Mouse (Mus musculus): Measurements from ENCODE around the gene 2310007B03Rik.

2310007B03Rik gene

GRCm38 (mm10) chr1:93101571-93102061 lies 59.1 kb downstream of the 2310007B03Rik start, which contains the start of gene Kif1a:
Kif1a (minus strand) TSS chr1:93101951.
- CTCF ChIA-PET: interaction anchor here (0.6 kb wide), 1 partner anchor 880 kb away, joined by 3 read pairs; no protein-coding TSS in a partner anchor
